Mouse (Mus musculus) limb, embryonic 11.5 days (tissue): ENCODE measurements around the gene Il12b. TPM values are rescaled to one million over a fixed set of nuclear protein-coding genes. Genes with fewer than 3 reads are reported as not detected.

ENCODE experiments used
- ATAC-seq: fragments of 200-750 bp; cut with Nextera tagmentation; 2 replicates; pipeline ENCODE4 v1.8.0; 2017; ENCODE audit warnings: low read depth; ENCODE audit not compliant: insufficient number of reproducible peaks, low FRiP score, low TSS enrichment
- DNase-seq: peaks from one replicate; pipeline ENCODE4 v3.0.0-alpha.2; 2015; ENCODE audit warnings: low spot score
- H3K27ac ChIP-seq: fragments of 300-500 bp; sonication (generic); replicated peaks from 2 replicates; pipeline ENCODE4 v1.5.1; 2014; ENCODE audit warnings: low read depth, mild to moderate bottlenecking, low read length
- H3K27me3 ChIP-seq: fragments of 300-500 bp; sonication (generic); 2 replicates; pipeline ENCODE4 v1.6.1; 2014; ENCODE audit warnings: mild to moderate bottlenecking, low read length, mixed read lengths; ENCODE audit not compliant: control insufficient read depth, insufficient read depth
- H3K36me3 ChIP-seq: fragments of 300-500 bp; sonication (generic); 2 replicates; pipeline ENCODE4 v1.6.1; 2014; ENCODE audit warnings: mild to moderate bottlenecking, low read length, moderate library complexity, mixed read lengths; ENCODE audit not compliant: control insufficient read depth, insufficient read depth
- H3K4me1 ChIP-seq: fragments of 300-500 bp; sonication (generic); 2 replicates; pipeline ENCODE4 v1.6.1; 2014; ENCODE audit warnings: low read length, mixed read lengths; ENCODE audit not compliant: control insufficient read depth, insufficient read depth
- H3K4me2 ChIP-seq: fragments of 300-500 bp; sonication (generic); 2 replicates; pipeline ENCODE4 v1.6.1; 2014; ENCODE audit warnings: low read depth, mild to moderate bottlenecking, moderate library complexity; ENCODE audit not compliant: severe bottlenecking
- H3K4me3 ChIP-seq: fragments of 300-500 bp; sonication (generic); 2 replicates; pipeline ENCODE4 v1.5.1; 2014; ENCODE audit warnings: low read depth, low read length
- H3K9ac ChIP-seq: fragments of 300-500 bp; sonication (generic); 2 replicates; pipeline ENCODE4 v1.6.1; 2014; ENCODE audit warnings: mild to moderate bottlenecking, low read length
- H3K9me3 ChIP-seq: fragments of 300-500 bp; sonication (generic); 2 replicates; pipeline ENCODE4 v1.6.1; 2016; ENCODE audit warnings: low read length; ENCODE audit not compliant: control insufficient read depth
- WGBS: fragments of 180-500 bp; shearing (Covaris S2); extraction: QIAGEN DNeasy Blood & Tissue Kit; methylation state at CpG from one replicate; pipeline ENCODE4 v1.1.7; 2014; 5-methylcytosine and 5-hydroxymethylcytosine counted together
- polyA plus RNA-seq: library from polyadenylated mRNA; unstranded; fragments of >200 nt; fragmentation: Nextera tagmentation; extraction: Ambion mirVana; gene quantifications from 2 replicates; pipeline ENCODE4 v1.2.1, GENCODE M21; 2014

Il12b gene
- polyA plus RNA-seq, result 0.11 TPM in 1 of 2 replicates, not detected in the other

- DNase-seq (no peak), ATAC-seq (no peak)
- Histone ChIP-seq H3K27ac (no peak within 1 kb of the TSS), H3K36me3 (no peaks in the 10 kb centered on the region), H3K4me3 (peak within 1 kb of the TSS; percentile 30), H3K9ac (peak within 1 kb of the TSS; percentile 47), H3K27me3 (no peaks in the 10 kb centered on the region), H3K4me1 (no peaks in the 10 kb centered on the region), H3K9me3 (no peaks in the 10 kb centered on the region), H3K4me2 (peak within 1 kb of the TSS; percentile 62)
- 75% methylated on average over 6 of the region's 6 CpGs for WGBS
Observed at GRCm38 (mm10) chr11:44399763-44400162, at the start of gene Il12b. Gene Il12b, plus strand, starts transcription at chr11:44400063.

GRCm38 (mm10) chr11:44354860-44355470 is 44.9 kb upstream of the Il12b start:
- H3K36me3 ChIP-seq, result no peaks in the 10 kb centered on the region
- DNase-seq (no peak), ATAC-seq (no peak)
- H3K4me1 ChIP-seq, result no peaks in the 10 kb centered on the region
- no peak overlapping the region for H3K4me2 ChIP-seq
- H3K4me3 ChIP-seq, result no peak overlapping the region
- no peaks in the 10 kb centered on the region for H3K9me3 ChIP-seq
- no peak overlapping the region for H3K9ac ChIP-seq
- no peak overlapping the region for H3K27ac ChIP-seq
- no peaks in the 10 kb centered on the region for H3K27me3 ChIP-seq
- WGBS, result 84% methylated on average over 8 of the region's 8 CpGs

GRCm38 (mm10) chr11:44356171-44356570 is 43.7 kb upstream of the Il12b start:
- H3K9ac ChIP-seq, result no peak overlapping the region
- ATAC-seq, result no peak
- H3K9me3 ChIP-seq, result no peaks in the 10 kb centered on the region
- no peak overlapping the region for H3K4me2 ChIP-seq
- no peaks in the 10 kb centered on the region for H3K4me1 ChIP-seq
- H3K4me3 ChIP-seq, result no peak overlapping the region
- no peaks in the 10 kb centered on the region for H3K27me3 ChIP-seq
- WGBS, result 93% methylated on average over 4 of the region's 4 CpGs
- H3K36me3 ChIP-seq, result no peaks in the 10 kb centered on the region
- no peak overlapping the region for H3K27ac ChIP-seq
- DNase-seq, result no peak

GRCm38 (mm10) chr11:44364536-44364935 is 35.3 kb upstream of the Il12b start:
- no peak overlapping the region for H3K27ac ChIP-seq
- no peaks in the 10 kb centered on the region for H3K27me3 ChIP-seq
- DNase-seq (no peak), ATAC-seq (no peak)
- no peak overlapping the region for H3K9ac ChIP-seq
- H3K36me3 ChIP-seq, result no peaks in the 10 kb centered on the region
- no peak overlapping the region for H3K4me3 ChIP-seq
- H3K9me3 ChIP-seq, result no peaks in the 10 kb centered on the region
- no peaks in the 10 kb centered on the region for H3K4me1 ChIP-seq
- H3K4me2 ChIP-seq, result no peak overlapping the region

GRCm38 (mm10) chr11:44367711-44368110 is 32.2 kb upstream of the Il12b start:
- no peak overlapping the region for H3K4me3 ChIP-seq
- H3K27me3 ChIP-seq, result no peaks in the 10 kb centered on the region
- no peaks in the 10 kb centered on the region for H3K9me3 ChIP-seq
- H3K27ac ChIP-seq, result no peak overlapping the region
- no peak overlapping the region for H3K4me2 ChIP-seq
- H3K9ac ChIP-seq, result no peak overlapping the region
- 37% methylated on average over 1 of the region's 1 CpGs for WGBS
- DNase-seq (no peak), ATAC-seq (no peak)
- H3K36me3 ChIP-seq, result no peaks in the 10 kb centered on the region
- H3K4me1 ChIP-seq, result no peaks in the 10 kb centered on the region

GRCm38 (mm10) chr11:44372856-44373255 is 27.0 kb upstream of the Il12b start:
- no peaks in the 10 kb centered on the region for H3K4me1 ChIP-seq
- H3K27me3 ChIP-seq, result no peaks in the 10 kb centered on the region
- H3K9me3 ChIP-seq, result no peaks in the 10 kb centered on the region
- 87% methylated on average over 6 of the region's 6 CpGs for WGBS
- no peak for DNase-seq
- ATAC-seq, result no peak
- no peak overlapping the region for H3K9ac ChIP-seq
- no peak overlapping the region for H3K4me3 ChIP-seq
- no peak overlapping the region for H3K4me2 ChIP-seq
- no peak overlapping the region for H3K27ac ChIP-seq
- no peaks in the 10 kb centered on the region for H3K36me3 ChIP-seq

GRCm38 (mm10) chr11:44377879-44378278 is 22.0 kb upstream of the Il12b start:
- H3K9ac ChIP-seq, result no peak overlapping the region
- H3K4me3 ChIP-seq, result no peak overlapping the region
- H3K4me1 ChIP-seq, result no peaks in the 10 kb centered on the region
- no peak overlapping the region for H3K4me2 ChIP-seq
- H3K36me3 ChIP-seq, result no peaks in the 10 kb centered on the region
- H3K9me3 ChIP-seq, result no peaks in the 10 kb centered on the region
- DNase-seq (no peak), ATAC-seq (no peak)
- 89% methylated on average over 5 of the region's 5 CpGs for WGBS
- no peaks in the 10 kb centered on the region for H3K27me3 ChIP-seq
- H3K27ac ChIP-seq, result no peak overlapping the region

- ATAC-seq (no peak), DNase-seq (no peak)
- no peaks in the 10 kb centered on the region for H3K27me3 ChIP-seq
- no peaks in the 10 kb centered on the region for H3K9me3 ChIP-seq
- H3K4me1 ChIP-seq, result no peaks in the 10 kb centered on the region
- 77% methylated on average over 3 of the region's 3 CpGs for WGBS
- no peaks in the 10 kb centered on the region for H3K36me3 ChIP-seq
- no peak overlapping the region for H3K4me3 ChIP-seq
- H3K9ac ChIP-seq, result no peak overlapping the region
- H3K4me2 ChIP-seq, result no peak overlapping the region
- H3K27ac ChIP-seq, result no peak overlapping the region
Observed at GRCm38 (mm10) chr11:44380432-44381051, 19.3 kb upstream of the Il12b start.

GRCm38 (mm10) chr11:44382200-44382599 is 17.7 kb upstream of the Il12b start:
- DNase-seq, result no peak
- no peaks in the 10 kb centered on the region for H3K9me3 ChIP-seq
- H3K27ac ChIP-seq, result no peak overlapping the region
- no peak overlapping the region for H3K9ac ChIP-seq
- H3K27me3 ChIP-seq, result no peaks in the 10 kb centered on the region
- no peaks in the 10 kb centered on the region for H3K36me3 ChIP-seq
- H3K4me2 ChIP-seq, result no peak overlapping the region
- WGBS, result 65% methylated on average over 3 of the region's 3 CpGs
- H3K4me1 ChIP-seq, result no peaks in the 10 kb centered on the region
- H3K4me3 ChIP-seq, result no peak overlapping the region
- no peak for ATAC-seq
